Mouse (Mus musculus) lung, adult 18-20 months (tissue): Measurements from ENCODE around the gene Gtse1.
"Not testable (repeated sequence)": the region's sequence is repeated elsewhere in the genome, so short reads cannot be mapped to it uniquely, and the experiment has no call there.

Experiments used
- DNase-seq, 2 experiments: peaks; one replicate each; pipeline ENCODE4 v3.0.0; 2022; ENCODE audit warnings: mixed read lengths in 2 of 2

The Gtse1 gene

DNA sequence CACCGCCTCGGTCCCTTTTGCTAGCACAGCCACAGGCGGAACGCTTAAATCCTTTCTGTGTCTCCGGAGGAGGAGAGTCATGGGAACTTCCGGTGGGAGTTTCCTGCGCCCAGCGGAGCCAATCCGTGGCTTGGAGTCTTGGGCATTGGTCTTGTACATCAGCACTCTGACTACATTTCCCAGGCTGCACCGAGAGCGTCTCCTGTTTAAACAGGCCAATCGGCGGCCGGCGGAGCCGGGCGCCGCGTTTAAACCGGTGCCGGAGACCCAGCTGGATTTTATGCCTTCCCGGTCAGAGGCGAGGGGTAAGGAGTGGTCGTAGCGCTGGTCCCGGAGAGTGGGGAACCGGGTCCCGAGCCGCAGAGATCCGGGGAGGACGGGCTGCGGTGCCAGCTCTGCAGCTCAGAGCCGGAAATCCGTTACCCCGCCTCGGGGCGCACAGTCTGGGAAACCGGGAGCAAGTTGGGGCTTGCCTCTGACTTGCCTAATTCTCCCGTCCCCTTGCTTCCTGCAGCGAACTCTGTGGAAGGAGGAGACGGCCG lies at the start of gene Gtse1:
Gene Gtse1 (plus strand): TSS at position 256 of the 542 bp plus-strand sequence.
- DNase-seq: peak; percentile 95 to 97

DNA sequence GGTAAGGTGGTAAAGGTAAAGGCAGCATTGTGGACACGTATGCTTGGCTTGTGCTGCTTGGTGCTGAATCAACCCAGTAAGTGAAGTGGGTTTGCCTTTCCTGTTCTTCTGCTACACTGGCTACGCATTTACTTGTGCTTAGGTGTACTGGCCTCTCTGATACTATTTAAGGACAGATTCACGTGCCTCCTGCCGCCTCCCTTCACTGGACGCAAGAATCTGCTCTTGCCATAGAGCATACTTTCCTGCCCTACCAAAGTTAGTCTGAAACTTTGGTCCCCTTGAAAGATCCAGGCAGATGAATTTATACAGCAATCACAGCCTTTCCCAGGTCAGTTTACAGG lies 49.1 kb upstream of the Gtse1 start:
- DNase-seq: no peak

DNA sequence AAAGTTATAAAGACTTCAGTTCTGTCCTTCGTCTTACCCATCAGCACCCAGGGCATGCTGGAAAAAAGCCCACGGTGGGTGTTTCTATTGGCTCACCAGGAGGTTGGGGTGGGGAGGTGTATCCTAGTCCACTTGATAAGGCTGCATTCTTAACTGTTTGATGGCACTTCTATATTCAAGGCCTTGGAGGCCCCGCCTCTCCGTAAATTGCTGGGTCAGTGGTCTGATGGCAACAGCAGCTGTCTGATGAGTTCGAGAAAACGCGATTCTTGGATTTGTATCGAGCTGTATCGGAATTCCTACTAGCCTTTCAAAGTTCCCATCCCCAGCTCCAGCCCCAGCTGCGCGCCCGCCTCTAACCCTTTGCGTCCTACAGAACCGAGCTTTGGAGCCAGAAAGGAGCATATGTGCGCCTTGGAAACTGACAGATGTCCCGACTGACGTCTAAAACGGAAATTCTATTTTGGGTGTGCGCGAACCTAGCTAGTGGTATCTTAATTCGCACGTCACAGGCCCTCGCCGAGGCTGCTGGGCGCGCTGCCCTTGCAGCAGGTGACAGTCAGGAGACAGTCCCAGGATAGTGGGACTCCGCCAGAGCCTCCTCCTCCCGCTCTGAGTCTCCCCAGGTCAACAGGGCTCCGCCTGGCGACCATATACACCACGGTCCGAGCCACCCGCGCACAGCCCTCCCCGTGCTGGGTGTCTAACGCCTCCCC lies 48.6 kb upstream of the Gtse1 start:
- DNase-seq: peak; percentile 69 to 81

DNA sequence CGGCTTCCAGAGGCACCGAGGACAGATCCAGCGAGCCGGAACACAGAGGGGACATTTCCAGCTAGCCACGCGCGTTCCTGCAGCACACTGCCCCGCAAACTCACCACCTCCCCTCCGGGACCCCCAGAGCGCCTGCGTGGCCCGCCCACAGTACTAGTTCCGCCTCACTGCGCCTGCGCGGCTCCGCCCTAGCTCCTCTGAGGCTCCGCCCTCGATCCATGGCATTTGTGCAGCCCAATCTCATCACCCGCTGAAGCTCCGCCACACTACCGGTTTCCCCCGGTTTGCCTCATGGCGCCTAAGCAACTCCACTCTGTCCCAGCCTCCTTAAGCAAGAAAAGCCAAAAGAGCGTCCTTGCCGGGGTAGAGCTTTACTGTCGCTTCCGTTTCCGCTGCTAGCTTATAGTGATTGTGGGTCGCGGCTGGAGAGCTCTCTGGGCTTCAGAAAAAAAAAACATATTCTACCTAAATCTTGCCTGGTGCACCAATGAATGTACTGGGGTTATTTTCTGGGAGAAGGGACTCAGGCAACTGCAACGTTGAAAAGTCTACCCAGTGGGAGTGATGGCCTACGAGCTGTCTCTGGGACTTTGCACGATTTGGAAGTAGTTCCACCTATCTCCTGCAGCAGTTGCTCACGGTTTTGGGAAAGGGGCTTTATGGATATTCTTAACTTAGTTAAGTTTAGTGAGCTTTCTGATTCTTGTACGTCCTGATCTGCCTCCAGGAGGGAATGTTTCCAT lies 47.8 kb upstream of the Gtse1 start, which contains the start of gene Cdpf1:
Gene Cdpf1 (minus strand): TSS at position 163 of the 743 bp plus-strand sequence.
- peak; percentile 98 to 99 for DNase-seq

DNA sequence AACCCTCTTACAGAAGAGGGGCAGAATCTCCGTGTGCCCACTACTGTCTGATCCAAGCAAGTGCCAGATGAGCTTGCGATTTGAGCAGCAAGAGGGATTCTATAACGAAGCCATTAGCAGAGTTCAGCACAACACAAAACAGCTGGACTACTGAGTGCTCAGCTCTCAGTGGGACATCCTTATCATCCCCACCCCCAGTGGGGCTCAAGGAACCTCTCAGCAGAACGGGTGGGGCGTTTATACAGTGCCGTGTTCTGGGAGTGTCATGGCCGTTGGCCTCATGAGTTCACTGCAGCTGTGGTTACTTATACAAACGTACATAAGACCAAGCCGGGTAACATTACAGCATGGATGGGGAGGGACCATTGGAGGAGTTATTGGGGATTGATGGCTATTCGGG lies 46.1 kb upstream of the Gtse1 start:
- DNase-seq: no peak

DNA sequence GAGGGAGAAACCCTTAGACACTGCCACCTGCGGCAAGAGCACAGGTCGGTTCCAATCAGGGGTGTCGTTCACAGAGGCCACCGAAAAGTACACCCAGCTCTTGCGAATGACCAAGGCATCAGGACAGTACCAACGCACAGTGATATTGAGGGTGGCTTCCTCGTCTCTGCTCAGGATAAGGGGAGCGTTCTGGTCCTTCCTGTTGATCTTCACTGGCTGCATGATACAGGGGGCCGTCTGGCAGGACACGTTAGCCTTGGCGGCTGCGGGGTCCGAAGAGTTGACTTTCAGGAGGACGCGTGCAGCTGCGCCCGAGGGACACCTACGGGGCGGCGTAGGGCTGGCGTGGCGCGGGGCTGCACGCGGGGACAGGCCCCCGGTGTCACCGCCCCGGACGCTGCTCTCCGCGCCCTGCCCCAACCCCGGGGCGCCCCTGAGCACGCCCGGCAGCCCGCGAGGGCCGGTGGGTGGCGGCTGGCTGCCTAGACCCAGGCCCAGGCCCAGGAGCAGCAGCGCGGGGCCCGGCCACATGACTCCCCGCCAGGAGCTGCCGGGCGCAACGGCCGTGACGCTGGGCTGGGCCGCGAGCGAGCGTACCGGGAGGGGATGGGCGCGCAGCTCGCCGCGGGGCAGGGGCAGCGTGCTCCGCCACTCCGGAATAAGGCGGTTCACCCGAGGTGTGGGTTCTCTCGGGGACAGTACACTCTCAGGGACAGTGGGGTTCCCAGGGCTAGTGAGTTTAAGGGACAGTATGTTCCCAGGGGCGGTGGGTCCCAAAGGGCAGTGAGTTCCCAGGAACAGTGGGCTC lies 38.1 kb upstream of the Gtse1 start, which contains the start of gene Pkdrej:
Gene Pkdrej (minus strand): TSS at position 532 of the 808 bp plus-strand sequence.
- DNase-seq: no peak

DNA sequence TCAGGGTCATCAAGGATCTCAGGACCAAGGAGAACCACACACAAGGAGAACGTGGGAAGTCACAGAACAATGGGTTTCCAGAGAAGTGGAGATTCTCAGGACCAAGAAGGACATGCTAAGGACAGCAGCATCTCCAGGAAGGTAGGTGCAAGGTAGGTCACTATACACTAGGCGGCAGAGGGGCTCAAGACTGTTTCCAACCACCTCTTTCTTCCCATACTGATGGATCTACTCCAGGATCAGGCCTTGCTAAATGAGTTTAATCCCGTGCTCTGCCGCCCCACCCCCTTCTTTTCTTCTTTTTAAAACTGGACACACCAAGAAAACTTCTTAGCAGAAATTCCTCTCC lies 37.6 kb upstream of the Gtse1 start:
- peak in 1 of 2 experiments; percentile 36 for DNase-seq

DNA sequence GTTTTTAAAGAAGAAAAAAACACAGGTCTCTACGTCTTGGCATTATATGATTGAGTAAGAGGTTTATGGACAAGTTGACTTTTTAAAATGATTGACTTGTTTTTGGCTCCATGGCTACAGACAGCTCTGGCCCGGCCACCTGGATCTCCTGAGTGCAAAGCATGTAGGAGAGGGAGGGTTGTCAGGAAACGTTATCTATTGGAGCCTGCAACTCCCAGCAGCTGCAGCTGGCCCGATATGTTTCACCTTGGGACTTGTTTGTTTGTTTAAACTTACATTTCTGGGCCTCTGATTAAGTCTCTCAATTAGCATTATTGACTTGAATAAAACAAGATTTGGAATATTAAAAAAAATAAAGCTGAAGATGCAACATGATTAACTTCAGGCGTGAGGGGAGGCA lies 32.9 kb upstream of the Gtse1 start:
- DNase-seq: no peak

DNA sequence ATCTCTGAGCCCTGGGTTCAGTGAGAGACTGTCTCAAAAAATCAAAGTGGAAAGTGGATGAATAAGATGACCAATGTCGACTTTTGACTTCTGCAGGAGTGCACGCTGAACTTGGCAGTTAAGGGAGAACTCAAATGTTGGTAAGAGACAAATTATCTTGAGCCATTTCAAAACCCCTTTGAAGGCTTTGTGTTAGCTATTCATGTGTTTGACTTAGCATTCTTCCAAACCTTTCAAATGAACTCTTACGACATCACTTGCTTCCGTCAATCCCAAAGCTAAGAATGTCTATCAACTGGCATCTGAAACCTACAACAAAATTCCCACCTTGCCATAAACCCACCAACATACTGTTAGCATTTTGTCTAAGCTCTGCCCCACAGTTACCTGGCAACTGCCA lies 31.5 kb upstream of the Gtse1 start:
- DNase-seq: no peak

DNA sequence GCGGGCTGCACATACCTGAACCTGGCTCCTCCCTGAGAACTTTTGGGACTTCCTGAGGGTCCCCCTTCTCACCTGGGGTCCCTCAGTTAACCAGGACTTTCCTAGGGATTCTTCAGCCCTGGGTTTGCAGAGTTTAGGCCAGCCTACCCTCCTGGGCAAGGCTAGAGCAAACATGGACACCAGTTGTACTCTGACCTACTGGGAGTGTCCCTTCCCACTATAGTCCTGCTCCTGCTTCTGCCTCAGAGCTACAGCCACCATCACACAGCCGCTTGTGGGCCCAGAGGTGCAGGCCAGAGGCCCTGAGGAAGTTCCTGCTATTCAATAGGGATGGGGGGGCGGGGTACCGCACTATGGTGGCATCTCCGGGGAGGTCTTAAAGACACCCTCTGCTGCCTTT lies 30.1 kb upstream of the Gtse1 start:
- DNase-seq: no peak

DNA sequence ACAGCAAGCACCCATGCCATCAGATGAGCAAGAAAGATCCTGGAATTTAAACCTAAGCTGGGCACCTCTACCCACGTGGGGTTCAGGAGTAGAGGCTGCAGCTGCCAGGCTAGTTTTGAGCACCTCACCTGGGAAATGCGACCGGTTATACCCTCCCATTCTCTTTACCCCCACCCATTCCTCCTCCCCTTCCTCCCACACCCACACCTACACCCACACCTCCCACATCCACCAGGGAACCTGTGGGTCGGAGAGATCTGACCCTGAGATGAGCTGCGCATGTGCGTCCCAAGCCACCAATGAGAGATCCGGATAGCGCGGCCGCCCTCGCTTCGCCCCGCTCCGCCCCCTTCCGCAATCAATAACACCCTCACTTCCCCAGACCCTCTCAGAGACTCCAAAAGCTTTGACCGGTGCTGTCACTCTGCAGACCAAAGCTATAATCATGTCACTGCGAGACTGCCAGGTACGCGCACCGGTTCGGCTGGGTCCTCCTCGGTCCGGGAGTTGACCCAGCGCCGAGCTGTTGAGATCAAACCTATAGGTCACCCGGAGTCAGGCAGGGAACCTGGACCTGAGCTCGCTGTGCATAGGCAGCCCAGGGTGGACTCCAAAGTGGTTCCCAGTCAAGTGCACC lies 27.5 kb upstream of the Gtse1 start, which contains the start of gene Ttc38:
Gene Ttc38 (plus strand): TSS at position 353 of the 637 bp plus-strand sequence.
- peak; percentile 92 to 95 for DNase-seq

DNA sequence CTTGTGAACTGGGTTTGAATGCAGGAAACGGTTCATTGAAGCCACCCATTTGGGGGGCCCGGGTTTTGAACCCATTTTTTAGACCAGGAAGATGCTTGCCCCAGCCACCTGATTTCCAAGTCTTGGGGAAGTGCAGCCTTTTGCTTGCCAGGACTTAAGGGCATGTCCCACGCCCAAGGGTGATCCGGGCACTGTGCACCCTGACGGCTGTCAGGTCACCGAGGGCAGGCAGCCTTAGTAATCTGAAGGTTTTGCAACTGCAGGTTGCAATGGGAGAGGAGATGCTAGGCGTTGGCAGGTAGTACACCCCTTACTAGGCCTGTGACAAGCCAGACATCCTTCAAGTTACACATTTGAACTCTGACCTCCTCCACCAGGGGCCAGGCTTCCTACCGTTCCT lies 26.9 kb upstream of the Gtse1 start:
- DNase-seq: peak in 1 of 2 experiments; percentile 35

DNA sequence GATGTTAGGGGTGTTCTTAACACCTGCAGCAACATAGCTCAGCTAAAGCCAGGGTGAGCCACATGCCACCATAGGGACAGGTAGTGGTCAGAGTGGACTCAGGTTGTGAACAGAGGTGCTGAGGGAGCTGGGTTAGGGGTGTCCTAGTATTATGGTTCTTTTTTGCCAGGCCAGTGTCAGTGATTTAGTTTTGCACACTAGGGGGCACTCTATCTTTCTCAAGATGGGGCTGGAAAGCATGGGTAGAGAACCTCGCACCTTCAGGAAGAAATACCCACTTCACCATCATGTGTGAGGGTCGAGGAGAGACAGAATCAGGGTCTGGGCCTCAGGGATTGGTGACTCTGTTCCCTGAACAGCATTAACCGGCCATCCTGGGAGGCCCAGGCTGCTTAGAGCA lies 24.2 kb upstream of the Gtse1 start:
- DNase-seq: no peak

DNA sequence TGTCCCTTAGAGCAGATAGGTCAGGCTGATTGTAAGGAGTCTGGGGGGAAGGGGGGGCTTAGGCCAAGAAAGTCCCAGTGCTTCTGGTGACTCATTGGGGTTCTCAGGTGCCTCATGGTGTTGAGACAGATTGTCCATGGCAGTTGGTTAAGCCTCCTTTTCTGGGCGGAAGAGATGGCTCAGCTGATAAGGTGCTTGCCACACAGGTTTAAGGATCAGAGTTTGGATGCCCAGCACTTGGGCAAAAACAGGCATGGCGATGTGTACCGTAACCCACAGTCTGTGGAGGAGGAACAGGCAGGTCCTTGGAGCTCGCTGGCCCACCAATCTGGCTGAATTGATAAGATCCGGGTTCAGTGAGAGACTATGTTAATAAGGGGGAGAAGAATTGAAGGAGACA lies 22.7 kb upstream of the Gtse1 start:
- no peak for DNase-seq

DNA sequence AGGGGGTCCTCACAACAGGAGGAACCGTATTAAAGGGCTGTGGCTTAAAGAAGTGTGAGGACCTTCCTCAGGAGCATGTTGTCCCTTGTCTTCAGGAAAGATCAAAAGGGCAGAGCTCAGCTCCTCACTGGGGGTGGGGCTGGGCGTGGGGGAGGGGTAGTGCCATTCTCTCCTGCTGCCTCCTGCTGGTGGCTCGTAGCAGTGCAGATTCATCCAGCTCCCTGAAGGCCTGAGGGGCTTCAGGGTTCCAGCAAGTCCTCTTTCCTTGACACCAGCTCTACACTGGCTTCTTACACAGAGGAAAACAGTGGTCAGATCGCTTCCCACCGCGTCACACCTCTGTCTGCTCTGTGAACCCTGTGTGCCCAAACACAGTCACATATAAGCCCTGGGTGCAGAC lies 18.6 kb upstream of the Gtse1 start:
- DNase-seq: no peak

DNA sequence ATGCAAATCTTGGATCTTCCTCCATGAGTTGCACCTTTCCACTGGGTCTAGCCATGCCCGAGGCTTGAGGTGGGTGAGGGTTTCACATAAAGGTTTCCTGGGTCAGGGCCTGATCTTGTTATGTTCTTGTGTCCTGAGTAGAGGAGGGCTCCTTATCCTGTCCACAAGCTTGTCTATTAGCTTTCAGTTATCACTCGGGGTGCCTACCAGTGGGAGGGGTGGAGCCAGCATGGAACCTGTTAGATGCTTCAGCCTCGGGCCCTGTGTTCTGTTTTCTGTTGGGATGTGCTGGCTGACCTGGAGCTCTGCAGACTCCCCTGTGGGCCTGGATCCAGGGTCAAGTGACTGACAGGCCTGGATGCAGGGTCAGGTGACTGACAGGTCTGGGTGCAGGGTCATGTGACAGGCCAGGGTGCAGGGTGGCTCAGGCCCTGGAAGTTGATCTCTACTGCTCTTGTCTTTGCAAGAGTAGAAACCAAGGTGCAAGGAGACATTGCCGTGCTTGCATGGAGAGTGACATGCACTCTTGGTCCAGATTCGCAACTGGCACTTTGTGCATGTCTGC lies 17.7 kb upstream of the Gtse1 start:
- DNase-seq: no peak

DNA sequence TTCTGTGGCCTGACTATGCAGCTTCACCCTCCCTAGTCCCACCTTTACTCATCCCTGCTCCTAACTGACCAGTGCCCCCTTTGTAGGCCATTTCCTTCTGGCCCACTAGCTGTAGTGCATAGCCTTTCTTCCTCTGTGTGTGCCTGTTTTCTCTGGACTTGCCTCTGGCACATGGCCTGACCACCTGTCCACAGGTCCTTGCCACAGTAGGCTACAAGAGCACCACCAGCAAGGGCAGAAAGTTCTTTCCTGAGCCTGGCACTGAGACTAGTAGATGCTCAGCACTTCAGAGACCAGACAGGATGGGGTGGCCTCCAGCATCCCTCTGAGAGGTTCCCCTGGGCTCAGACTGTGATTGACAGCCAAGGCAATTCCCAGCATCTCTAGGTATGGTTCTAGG lies 14.5 kb upstream of the Gtse1 start:
- DNase-seq: no peak

DNA sequence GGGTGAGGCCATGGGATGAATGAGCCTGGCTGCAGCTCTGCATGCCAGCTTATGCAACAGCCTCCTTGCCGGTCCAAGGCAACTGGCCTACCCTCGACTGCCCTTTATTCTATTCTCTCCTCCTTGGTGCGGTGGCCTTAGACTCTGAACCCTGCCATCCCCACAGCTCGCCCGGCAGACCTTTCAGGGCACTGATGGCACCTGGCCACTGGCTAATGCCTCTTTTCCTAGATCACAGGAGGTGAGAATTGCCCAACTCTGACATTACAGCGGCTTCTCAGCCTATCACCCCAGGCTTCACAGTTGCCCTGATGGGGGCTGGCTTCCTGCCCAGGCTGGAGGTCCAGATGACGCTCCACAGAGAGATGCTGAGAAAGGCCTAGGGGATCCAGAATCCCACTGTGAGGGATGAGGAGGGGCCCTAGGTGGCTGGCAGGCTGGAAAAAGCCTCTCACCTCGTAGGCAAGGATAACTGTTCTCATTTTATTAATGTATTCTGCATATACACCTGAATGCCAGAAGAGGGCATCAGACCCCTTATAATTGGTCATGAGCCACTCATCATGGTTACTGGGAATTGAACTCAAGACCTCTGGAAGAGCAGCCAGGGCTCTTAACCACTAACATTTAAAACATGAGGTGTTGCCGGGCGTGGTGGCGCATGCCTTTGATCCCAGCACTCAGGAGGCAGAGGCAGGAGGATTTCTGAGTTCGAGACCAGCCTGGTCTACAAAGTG lies 7.7 kb upstream of the Gtse1 start:
- DNase-seq: no peak

DNA sequence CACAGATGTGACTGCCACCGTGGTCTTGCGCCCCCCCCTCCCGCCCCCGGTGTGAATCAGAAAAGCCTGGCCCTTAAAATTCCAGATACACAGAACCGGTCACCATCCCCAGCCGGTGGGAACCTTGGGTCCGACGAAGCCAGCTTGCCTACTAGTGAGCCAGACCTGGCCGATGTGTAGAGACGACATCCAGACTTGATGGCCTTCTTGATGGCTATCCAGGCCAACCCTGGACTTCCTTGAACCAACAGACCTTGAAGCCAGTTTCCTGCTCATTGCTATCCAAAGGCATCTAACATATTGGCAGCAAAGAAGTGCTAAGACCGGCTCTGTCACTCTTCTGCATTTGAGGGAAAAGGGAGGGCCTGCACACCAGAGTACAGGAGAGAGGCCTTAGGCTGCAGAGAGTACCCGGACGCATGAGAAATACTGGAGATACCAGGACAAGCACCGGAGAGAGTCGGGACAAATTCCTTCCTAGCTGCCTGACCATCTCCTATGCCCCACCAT lies 510 bp upstream of the Gtse1 start:
- peak in 1 of 2 experiments; percentile 11 for DNase-seq

DNA sequence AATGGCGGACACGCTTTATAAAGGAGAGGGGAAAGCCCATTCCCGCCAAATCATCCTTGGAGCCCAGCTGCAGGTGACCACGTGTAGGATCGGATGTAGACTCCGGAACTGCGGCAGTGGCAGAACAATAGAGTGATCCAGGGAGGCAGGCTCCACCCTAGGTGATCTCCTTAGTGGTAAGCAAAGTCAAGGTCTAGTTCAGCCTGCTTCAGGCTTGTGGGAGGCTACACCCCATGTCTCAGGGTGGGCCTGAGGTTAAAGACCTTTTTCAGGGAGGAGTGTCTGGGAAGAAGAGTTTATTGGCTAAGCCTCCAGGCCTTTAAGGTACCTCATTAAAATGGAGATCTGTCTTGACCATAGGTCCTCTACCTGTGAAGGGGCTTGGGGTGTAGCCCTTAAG lies 6.4 kb downstream of the Gtse1 start:
- DNase-seq: not testable (repeated sequence)

DNA sequence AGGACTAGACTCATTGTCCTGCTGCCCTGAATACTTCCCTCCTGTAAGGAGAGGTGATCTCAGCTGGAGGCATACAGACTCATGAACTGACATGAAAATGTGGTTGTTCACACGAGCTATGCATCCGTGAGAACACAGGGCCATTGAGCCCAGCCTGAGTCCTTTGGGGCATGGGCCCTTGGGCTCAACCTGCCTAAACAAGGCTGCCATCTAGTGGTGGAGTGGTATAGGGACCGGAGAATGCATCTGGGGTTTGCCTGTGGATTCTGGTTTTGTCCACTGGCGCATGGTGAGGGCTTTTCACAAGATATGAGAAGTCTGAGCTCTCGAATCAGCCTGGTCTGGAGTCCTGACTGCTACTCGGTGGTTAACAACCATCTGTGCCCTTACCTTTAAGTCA lies 8.2 kb downstream of the Gtse1 start:
- peak; percentile 56 to 67 for DNase-seq
